8 mouse cellular contexts compared by ENCODE assay signal in genomic region chrX:11664330-11665061, GRCm38 (mm10).
DNase-seq lines count a peak whose midpoint lies in the region; ATAC-seq and TF ChIP-seq lines count a peak whose summit lies in the region.

No protein-coding gene starts in this region.

- no peaks in the 10 kb centered on the region for H3K79me2 ChIP-seq in macrophage (ENCODE audit: inconsistent target)

- H3K9ac ChIP-seq in hindbrain, embryonic 12.5 days = peak overlapping the region; percentile 66

- no peaks in the 10 kb centered on the region for H3K27me3 ChIP-seq in Patski
- peaks cover 54% of the 10 kb centered on the region for H3K27me3 ChIP-seq in hindbrain, embryonic 12.5 days

- H3K36me3 ChIP-seq in hindbrain, embryonic 12.5 days = no peaks in the 10 kb centered on the region
- no peaks in the 10 kb centered on the region for H3K36me3 ChIP-seq in macrophage (ENCODE audit: inconsistent target)

- POLR2A ChIA-PET in Patski (lab: Charles Lee) = no interaction called here

- intact Hi-C loops in left cerebral cortex, adult 2 months (cut with DNase I) = loop anchor here (5.0 to 10.0 kb wide), 3 partner anchors 133 to 410 kb away; no protein-coding TSS in a partner anchor

- in situ Hi-C loops in Patski (cut with MboI; ENCODE audit: low pct_unique_long_range_greater_than_20kb) = no loop called here

- no peaks in the 10 kb centered on the region for H3K9me3 ChIP-seq in hindbrain, embryonic 12.5 days (replicated peaks)

- CTCF ChIA-PET in Patski (lab: Charles Lee) = no interaction called here

- H3K27ac ChIP-seq in hindbrain, embryonic 12.5 days = peak overlapping the region; percentile 87
- peak overlapping the region; percentile 76 for H3K27ac ChIP-seq in left cerebral cortex, adult 2 months
- no peak overlapping the region for H3K27ac ChIP-seq in macrophage

- WGBS in hindbrain, embryonic 12.5 days = 10% methylated on average over 53 of the region's 68 CpGs
- WGBS in macrophage (ENCODE audit: missing documents) = 8% methylated on average over 54 of the region's 68 CpGs

- DNase-seq in Patski (ENCODE audit: low read depth, low spot score) = no peak
- peak; percentile 38 to 51 for DNase-seq in cerebellum, postnatal 10 days
- DNase-seq in frontal cortex, postnatal 14 days (ENCODE audit: low spot score in 2 of 2) = peak; percentile 27 to 33
- peak; percentile 33 to 49 for DNase-seq in left cerebral cortex, adult 2 months (ENCODE audit: extremely low spot score in 1 of 2, low spot score in 2 of 2)
- peak; percentile 33 to 49 for DNase-seq in right cerebral cortex, adult 2 months (ENCODE audit: low spot score in 2 of 2)
- DNase-seq in urinary bladder, postnatal 25 days (ENCODE audit: low spot score) = peak; percentile 52

- peaks cover 17% of the 10 kb centered on the region for H3K4me1 ChIP-seq in hindbrain, embryonic 12.5 days

- peak overlapping the region; percentile 59 for H3K4me2 ChIP-seq in hindbrain, embryonic 12.5 days (replicated peaks)

- TF ChIP-seq CTCF in Patski (IDR thresholded peaks at IDR 0.05) = no peak
- TF ChIP-seq CTCF in left cerebral cortex, adult 2 months (IDR thresholded peaks at IDR 0.05) = no peak

- H3K4me3 ChIP-seq in hindbrain, embryonic 12.5 days = peak overlapping the region; percentile 33
- H3K4me3 ChIP-seq in left cerebral cortex, adult 2 months = peak overlapping the region; percentile 51
- peak overlapping the region; percentile 8; the same call in 1 of the 2 replicates for H3K4me3 ChIP-seq in macrophage (ENCODE audit: inconsistent target)

- ATAC-seq in Patski = peak; percentile 19
- peak; percentile 91 for ATAC-seq in hindbrain, embryonic 12.5 days (ENCODE audit: low FRiP score)
